Mouse (Mus musculus): ENCODE measurements around the gene Snx7.

GRCm38 (mm10) chr3:117794501-117794900 is 74.2 kb downstream of the Snx7 start:
- no peak for TF ChIP-seq CTCF (IDR thresholded peaks at IDR 0.05; ENCODE audit: low read depth, low read length)
- TF ChIP-seq POLR2A (IDR thresholded peaks at IDR 0.05; ENCODE audit: borderline replicate concordance, low read depth, low read length), result no peak

Data from bone marrow macrophage, adult 2 months (primary cell).